Mouse (Mus musculus): ENCODE results near the gene Gm4131.

The Gm4131 gene

DNA sequence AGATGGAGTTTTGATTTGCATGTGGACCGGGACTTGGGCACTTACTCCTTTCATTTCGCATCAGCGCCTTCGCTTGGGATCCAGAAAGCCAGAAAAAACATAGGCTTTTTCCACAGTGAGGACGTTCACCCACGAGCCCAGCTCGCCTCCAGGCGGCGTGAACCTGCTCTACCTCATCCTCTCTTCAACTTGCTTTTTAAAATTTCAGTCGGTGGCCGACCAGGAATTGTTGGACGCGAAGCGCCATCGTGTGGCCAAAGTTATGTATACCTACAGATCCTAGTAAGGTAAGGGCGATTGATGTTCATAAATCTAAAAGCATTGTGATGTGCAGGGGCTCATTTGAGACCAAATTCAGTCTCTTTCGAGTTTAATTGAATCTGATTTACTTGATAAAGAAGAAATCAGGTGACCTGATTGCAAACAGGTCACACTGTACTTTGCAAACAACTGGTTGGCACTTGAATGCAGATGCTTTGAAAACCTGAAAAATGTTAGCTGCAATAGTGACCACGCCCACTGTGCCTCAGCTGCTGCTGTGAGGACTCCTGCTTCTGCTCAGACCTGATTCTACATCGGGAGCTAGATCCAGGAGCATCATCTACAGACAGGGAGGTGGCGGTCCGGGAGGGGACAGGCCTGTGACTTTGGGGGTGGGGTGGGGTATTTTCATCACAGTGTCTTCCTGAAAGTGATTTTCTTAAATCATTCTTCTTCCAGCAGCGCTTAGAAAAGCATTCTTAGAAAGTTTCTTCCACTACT lies 109.1 kb downstream of the Gm4131 start:
- DNase-seq (ENCODE audit: extremely low spot score), result peak; percentile 82

DNA sequence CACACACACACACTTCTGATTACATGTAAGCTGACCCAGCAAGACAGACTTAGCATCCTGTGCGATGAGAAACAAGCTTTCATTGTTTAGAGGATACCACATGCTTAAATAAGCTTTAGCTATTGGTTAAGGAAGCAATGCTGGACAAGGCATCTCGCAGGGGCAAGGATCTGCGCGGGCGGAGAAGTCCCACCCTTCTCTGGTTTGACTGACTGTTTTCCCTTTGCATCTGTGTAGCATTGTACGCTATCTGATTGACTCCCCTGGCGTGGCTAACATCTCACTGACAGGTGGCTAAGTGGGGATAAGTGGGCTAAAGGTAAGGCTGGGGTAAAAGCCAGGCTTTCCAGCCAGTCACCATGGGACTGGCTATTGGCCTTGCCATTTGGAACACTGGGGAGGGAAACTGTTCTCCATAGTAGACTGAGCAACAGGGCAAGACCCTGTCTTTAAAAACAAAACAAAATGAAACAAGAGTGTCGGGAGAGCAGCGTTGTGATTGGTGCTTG lies 110.4 kb downstream of the Gm4131 start, which contains the start of gene Gucy1b2:
Gucy1b2 (minus strand) TSS at position 51 of the 509 bp plus-strand sequence.
- no peak for DNase-seq (ENCODE audit: extremely low spot score)

DNA sequence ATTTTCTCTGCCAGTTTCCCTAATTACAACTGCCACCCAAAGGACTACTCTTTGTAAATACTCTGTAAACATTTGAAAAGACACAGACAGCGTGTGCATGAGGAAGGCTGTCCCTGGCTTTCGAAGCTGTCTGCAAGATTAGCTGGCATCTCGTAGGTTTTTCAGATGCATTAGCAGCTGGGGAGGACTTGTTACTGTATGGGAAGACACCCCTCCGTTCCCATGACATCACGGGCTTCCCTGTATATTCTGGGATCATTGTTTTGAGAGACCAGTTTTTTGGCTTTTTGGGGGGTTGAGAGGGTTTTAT lies 111.2 kb downstream of the Gm4131 start:
- no peak for DNase-seq (ENCODE audit: extremely low spot score)

- DNase-seq (ENCODE audit: extremely low spot score), result no peak
Measured at GRCm38 (mm10) chr14:62454760-62455569, 111.8 kb downstream of the Gm4131 start.

GRCm38 (mm10) chr14:62454136-62454535 lies 112.6 kb downstream of the Gm4131 start:
- DNase-seq (ENCODE audit: extremely low spot score), result no peak

GRCm38 (mm10) chr14:62453276-62453675 lies 113.4 kb downstream of the Gm4131 start:
- DNase-seq (ENCODE audit: extremely low spot score), result no peak

DNA sequence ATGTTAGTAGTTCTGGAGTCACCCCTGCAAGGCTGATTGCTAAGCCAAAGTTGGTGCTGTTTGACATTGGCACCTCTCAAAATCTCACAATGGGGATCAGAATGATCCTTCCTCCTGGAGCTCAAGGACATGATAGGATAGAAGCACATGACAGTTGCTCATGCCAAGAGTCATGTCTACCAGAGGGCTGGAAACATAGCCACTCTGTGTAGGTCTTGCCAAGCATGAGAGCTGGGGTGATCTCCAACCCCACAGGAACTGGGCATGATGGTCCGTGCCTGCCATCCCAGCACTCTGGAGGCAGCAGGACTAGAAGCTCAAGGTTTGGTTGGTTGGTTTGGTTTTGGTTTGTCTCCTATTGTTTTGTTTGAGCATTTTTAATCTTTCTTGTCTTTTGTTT lies 116.0 kb downstream of the Gm4131 start:
- no peak for DNase-seq (ENCODE audit: extremely low spot score)

DNA sequence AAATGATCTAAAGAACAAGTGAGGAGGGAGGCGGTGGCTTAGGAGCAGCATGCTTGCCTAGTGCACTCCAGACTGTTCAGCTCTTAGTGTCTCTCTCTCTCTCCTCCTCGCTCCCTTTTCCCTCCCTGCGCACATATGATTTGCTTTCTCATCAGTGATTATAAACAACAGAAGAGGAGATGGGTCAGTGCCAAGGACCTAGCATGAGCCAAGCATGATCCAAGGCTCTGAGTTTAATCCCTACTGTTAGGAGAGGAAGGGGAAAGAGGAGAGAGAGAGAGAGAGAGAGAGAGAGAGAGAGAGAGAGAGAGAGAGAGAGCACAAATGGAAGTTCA lies 119.5 kb downstream of the Gm4131 start:
- no peak for DNase-seq (ENCODE audit: extremely low spot score)

- DNase-seq (ENCODE audit: extremely low spot score), result peak; percentile 6
Measured at GRCm38 (mm10) chr14:62446385-62447213, 120.1 kb downstream of the Gm4131 start.

DNA sequence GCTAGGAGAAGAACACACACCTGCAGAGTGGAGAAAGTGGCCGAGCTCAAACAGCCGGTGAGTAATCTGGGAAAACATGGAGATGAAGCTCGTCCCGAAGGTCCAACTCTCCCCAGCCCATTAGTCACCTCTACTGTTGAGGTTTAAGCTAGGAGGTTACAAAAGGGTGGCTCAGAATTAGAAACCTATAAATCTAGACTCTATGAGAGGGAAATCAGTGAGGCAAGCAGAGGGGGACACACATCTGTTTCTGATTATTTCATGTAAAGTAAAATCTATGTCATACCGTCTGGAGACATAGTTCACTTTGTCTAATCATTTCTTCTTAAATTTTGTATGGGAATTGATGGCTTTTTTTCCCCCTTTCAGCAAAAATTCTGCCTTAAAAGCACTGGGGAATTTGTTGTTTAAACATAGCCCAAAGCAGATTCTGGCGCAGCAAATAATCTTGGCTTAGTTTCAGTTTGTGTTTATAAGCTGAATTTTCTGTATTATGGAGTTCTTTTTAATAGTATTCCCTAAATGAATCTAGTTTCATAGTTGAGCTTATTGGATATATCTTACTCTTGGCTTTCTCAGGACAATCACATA lies 122.8 kb downstream of the Gm4131 start:
- DNase-seq (ENCODE audit: extremely low spot score), result no peak

DNA sequence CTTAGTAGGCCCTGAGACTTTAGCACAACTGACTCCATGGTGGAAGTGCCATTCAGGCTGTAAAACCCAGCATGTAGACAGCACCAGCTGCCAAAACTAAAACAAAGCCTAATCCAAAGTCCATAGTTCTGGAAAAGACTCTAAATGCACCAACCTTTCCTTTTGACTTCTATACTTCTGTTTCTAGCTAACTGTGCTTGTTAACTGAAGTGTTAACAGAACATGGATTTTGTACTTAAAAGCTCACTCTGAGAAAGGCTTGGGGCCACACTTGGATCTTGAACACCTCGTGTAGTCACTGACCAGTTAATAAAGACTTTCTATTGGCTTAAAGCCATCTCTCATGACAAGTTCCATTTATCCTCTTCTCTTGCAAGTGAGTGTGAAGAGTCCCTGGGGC lies 123.8 kb downstream of the Gm4131 start:
- DNase-seq (ENCODE audit: extremely low spot score), result no peak

- no peak for DNase-seq (ENCODE audit: extremely low spot score)
Measured at GRCm38 (mm10) chr14:62440036-62440435, 126.7 kb downstream of the Gm4131 start.

GRCm38 (mm10) chr14:62438236-62438635 lies 128.5 kb downstream of the Gm4131 start:
- no peak for DNase-seq (ENCODE audit: extremely low spot score)

DNA sequence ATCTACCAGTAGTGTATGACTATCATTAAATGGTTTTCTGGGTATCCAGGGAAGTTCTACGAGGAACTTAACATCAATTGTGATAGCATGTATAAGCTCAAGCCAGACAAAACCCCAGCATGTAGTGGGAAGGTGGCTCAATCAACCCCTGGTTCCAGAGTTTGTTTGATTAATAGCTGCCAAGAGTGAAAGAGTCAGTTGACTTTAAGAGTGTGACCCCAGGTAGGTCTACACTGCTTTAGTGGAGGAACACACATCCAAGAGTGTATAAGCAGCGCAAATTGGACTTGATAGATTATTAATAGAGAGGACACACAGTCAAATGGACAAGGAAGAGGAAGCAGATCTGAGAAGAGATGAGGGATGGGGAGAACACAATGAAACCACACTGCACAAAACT lies 128.9 kb downstream of the Gm4131 start:
- DNase-seq (ENCODE audit: extremely low spot score), result no peak

- DNase-seq (ENCODE audit: extremely low spot score), result no peak
Measured at GRCm38 (mm10) chr14:62425277-62425691, 141.4 kb downstream of the Gm4131 start.

- DNase-seq (ENCODE audit: extremely low spot score), result no peak
Measured at GRCm38 (mm10) chr14:62422265-62422664, 144.5 kb downstream of the Gm4131 start.

GRCm38 (mm10) chr14:62417501-62417900 lies 149.2 kb downstream of the Gm4131 start:
- DNase-seq (ENCODE audit: extremely low spot score), result no peak

- DNase-seq (ENCODE audit: extremely low spot score), result no peak
Measured at GRCm38 (mm10) chr14:62416742-62417134, 150.0 kb downstream of the Gm4131 start.

DNA sequence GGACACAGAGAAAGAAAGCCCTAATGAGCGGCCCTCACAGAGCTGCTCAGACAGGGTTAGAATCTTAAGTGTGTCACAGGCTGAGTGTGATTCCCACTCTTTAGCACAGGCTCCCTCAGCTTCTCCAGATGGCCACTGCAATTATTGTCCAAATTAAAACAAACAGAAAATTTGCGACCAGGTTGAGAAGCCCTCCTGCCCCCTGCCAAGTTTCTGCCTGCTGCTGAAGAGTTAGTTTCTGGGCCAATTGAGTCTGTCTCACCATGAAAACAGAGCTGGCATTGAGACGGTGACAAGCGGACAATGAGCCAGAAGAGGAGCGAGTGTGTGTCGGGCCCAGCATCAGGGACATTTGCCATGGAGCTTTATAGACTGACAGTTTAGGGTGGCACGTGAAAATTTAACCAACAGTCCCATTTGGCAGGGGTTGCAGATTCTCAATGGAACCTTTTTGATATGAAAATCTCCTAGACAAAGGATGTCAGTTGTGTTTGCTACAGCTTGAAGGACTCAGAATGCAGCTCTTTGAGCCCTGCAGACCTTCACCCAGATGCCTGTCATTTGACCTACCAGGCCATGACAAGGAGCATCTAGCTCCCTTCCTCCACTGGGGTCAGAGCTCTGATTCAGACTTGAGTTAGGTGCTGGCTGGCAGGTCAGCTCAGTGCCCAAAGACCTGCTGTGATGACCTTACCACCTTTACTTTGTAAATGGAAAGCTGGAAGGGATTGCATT lies 150.5 kb downstream of the Gm4131 start:
- no peak for DNase-seq (ENCODE audit: extremely low spot score)
